ENCODE assay signal across 16 mouse cellular contexts in genomic region chr10:5548651-5549050, GRCm38 (mm10). TPM values are rescaled to one million over a fixed set of nuclear protein-coding genes. Genes with fewer than 3 reads are reported as not detected.
DNase-seq lines count a peak whose midpoint lies in the region; ATAC-seq and TF ChIP-seq lines count a peak whose summit lies in the region.
"Had no signal": no experiment of that assay in that cellular context is flagged by ENCODE, and none has a peak within 500 bp of the region (broad histone marks: within the 10 kb centered on the region; RNA-seq: fewer than 3 reads in every experiment).

No protein-coding gene starts in this region.

- 0 out of 2 replicates have a peak, but pooled peaks have one; percentile 15 for TF ChIP-seq POLR2A in cerebellum, adult 2 months (IDR thresholded peaks at IDR 0.05; ENCODE audit: borderline replicate concordance, insufficient read depth, low read length)

- peaks cover 31% of the 10 kb centered on the region; the same call in 1 of the 2 replicates for H3K4me1 ChIP-seq in cerebellum, adult 2 months (ENCODE audit: control insufficient read depth, insufficient read depth, low read length)

- H3K27ac ChIP-seq in cerebellum, adult 2 months (ENCODE audit: insufficient read depth, low read length): peak overlapping the region; percentile 96
- H3K27ac ChIP-seq: embryonic facial prominence, embryonic 13.5 days had no signal

- no peak for TF ChIP-seq CTCF in cerebellum, adult 2 months (IDR thresholded peaks at IDR 0.05; ENCODE audit: borderline replicate concordance, insufficient read depth, low read depth, low read length)

- no peaks in the 10 kb centered on the region for H3K27me3 ChIP-seq in cerebellum, adult 2 months (ENCODE audit: control insufficient read depth, insufficient read depth, low read length)

- H3K4me3 ChIP-seq in cerebellum, adult 2 months (replicated peaks; ENCODE audit: insufficient read depth, low read depth, low read length): peak overlapping the region; percentile 53
- H3K4me3 ChIP-seq: embryonic facial prominence, embryonic 13.5 days had no signal

- 26% methylated on average over 2 of the region's 2 CpGs for WGBS in cerebellum, adult 2 months

- ATAC-seq in cerebellum, adult (ENCODE audit: insufficient number of reproducible peaks, low FRiP score, low TSS enrichment): no peak
- peak; percentile 64 for ATAC-seq in megakaryocyte, adult 5-6 weeks (ENCODE audit: poor library complexity, severe bottlenecking)
- no peak for ATAC-seq in activated CD4-positive, CD25-positive, alpha-beta regulatory T cell, adult 4 months
- ATAC-seq in erythroblast, adult 5-6 weeks (replicated peaks; ENCODE audit: low FRiP score, poor library complexity, severe bottlenecking): no peak
- ATAC-seq: forebrain, embryonic 14.5 days had no signal

- DNase-seq in cerebellum, adult 2 months: peak; percentile 58 to 67
- peak; percentile 23 for DNase-seq in lung, postnatal 36 days
- no peak for DNase-seq in lung, postnatal 14 days
- DNase-seq in cerebellum, adult 9-11 months: peak; percentile 54
- DNase-seq: B cell, adult 2 months; heart, adult 11 months; heart, postnatal 14 days; kidney, adult 2 months; lung, adult 18-20 months; thymus, adult 2 months had no signal

RNA-seq across cellular contexts. Expression of gene Syne1, which starts 2.6 kb away (rescaled TPM):
- polyA plus RNA-seq in cerebellum, adult 2 months (2012; rRNA removed): 295 and 355 TPM in 2 replicates
- 69.0 and 85.1 TPM in 2 replicates for total RNA-seq in megakaryocyte, adult 5-6 weeks (2015)
- total RNA-seq in megakaryocyte, adult 5-6 weeks (2017): 103 and 141 TPM in 2 replicates
- polyA plus RNA-seq in activated CD4-positive, CD25-positive, alpha-beta regulatory T cell, adult 4 months (2017; shearing (Covaris generic)): 10 to 100 TPM; 14.7 to 17.8 TPM
- total RNA-seq in erythroblast, adult 5-6 weeks (2015; ENCODE audit: low replicate concordance): 50.5 and 51.4 TPM in 2 replicates
- total RNA-seq in erythroblast, adult 5-6 weeks (2017; ENCODE audit: low replicate concordance): 49.9 and 54.9 TPM in 2 replicates

RNA-seq across cellular contexts. Expression of gene Myct1, which starts 44.9 kb away (rescaled TPM):
- polyA plus RNA-seq in cerebellum, adult 2 months (2012; rRNA removed): 0.44 and 0.64 TPM in 2 replicates
- 0.05 TPM in 1 of 2 replicates, not detected in the other for total RNA-seq in megakaryocyte, adult 5-6 weeks (2015)
- 0.15 TPM in 1 of 2 replicates, not detected in the other for total RNA-seq in megakaryocyte, adult 5-6 weeks (2017)
- polyA plus RNA-seq in activated CD4-positive, CD25-positive, alpha-beta regulatory T cell, adult 4 months (2017; shearing (Covaris generic)): not detected
- 1.0 TPM in 1 of 2 replicates, not detected in the other for total RNA-seq in erythroblast, adult 5-6 weeks (2015; ENCODE audit: low replicate concordance)
- 0.09 TPM in 1 of 2 replicates, not detected in the other for total RNA-seq in erythroblast, adult 5-6 weeks (2017; ENCODE audit: low replicate concordance)
